Mouse (Mus musculus): Measurements from ENCODE around the gene Gm8068.
"Not testable (repeated sequence)": the region's sequence is repeated elsewhere in the genome, so short reads cannot be mapped to it uniquely, and the experiment has no call there.

Gm8068 gene

DNA sequence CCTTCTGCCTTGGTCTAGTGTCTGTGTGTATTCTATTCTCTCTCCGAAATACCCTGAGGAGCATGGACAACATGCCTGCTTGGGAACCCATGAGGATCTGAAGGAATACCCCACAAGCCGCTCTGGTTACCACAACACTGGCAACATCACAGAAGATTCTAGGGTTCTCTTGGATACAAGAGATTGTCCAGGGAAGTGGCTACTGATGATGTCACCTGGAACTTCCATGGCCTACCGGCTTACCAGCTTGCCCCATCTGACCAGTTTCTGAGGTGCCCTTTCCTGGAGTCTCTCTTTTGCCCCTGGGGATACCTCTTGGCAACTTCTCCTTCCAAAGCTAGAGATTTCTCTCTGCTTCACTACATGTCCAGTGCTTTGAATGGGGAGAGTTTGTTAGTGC lies at the start of gene Gm8068:
Gm8068 (minus strand) TSS at position 101 of the 400 bp plus-strand sequence.
- DNase-seq, result not testable (repeated sequence)

- not testable (repeated sequence) for DNase-seq
These were observed 48.8 kb upstream of the Gm8068 start, which contains the start of gene Gm7929 for GRCm38 (mm10) chr14:41750514-41750913. Gene Gm7929, minus strand, starts transcription at chr14:41750614.

- not testable (repeated sequence) for DNase-seq
These were observed 21.8 kb upstream of the Gm8068 start for GRCm38 (mm10) chr14:41723437-41723836.

GRCm38 (mm10) chr14:41717180-41717579 lies 15.5 kb upstream of the Gm8068 start:
- not testable (repeated sequence) for DNase-seq

GRCm38 (mm10) chr14:41648176-41648575 lies 53.5 kb downstream of the Gm8068 start:
- DNase-seq, result not testable (repeated sequence)
